8 mouse cellular contexts compared by ENCODE assay signal in the genomic region with DNA sequence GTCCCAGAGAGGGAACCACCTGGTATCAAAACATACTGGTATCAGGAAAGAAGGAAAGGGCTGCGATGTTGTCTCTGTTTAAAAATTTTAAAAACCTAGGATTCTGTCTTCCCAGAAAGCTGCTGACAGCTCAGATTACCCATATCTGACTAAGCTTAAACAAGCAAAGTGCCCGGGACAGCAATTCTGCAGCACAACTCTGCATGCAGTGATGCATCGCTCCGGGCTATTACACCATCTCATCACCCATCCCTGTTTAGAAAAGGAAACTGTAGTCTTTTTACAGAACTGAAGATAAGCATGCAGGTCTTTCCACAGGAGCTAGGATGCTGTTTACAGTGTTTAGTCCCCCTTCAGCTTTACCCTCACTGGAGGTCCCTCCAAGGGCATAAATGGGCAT. TPM values are rescaled to one million over a fixed set of nuclear protein-coding genes. Genes with fewer than 3 reads are reported as not detected.
DNase-seq lines count a peak whose midpoint lies in the region; ATAC-seq lines count a peak whose summit lies in the region.

No protein-coding gene starts in this region.

- WGBS in neural tube, embryonic 11.5 days, result 91% methylated on average over 4 of the region's 4 CpGs
- 86% methylated on average over 4 of the region's 4 CpGs for WGBS in limb, embryonic 13.5 days
- 64% methylated on average over 4 of the region's 4 CpGs for WGBS in stomach, embryonic 15.5 days

- no peaks in the 10 kb centered on the region for H3K27me3 ChIP-seq in neural tube, embryonic 11.5 days (ENCODE audit: control insufficient read depth, insufficient read depth, low read length)
- no peaks in the 10 kb centered on the region for H3K27me3 ChIP-seq in limb, embryonic 13.5 days
- H3K27me3 ChIP-seq in stomach, embryonic 15.5 days (replicated peaks), result no peaks in the 10 kb centered on the region

- no peaks in the 10 kb centered on the region for H3K36me3 ChIP-seq in neural tube, embryonic 11.5 days (ENCODE audit: control insufficient read depth, insufficient read depth, low read length)
- H3K36me3 ChIP-seq in limb, embryonic 13.5 days, result peaks cover 24% of the 10 kb centered on the region
- H3K36me3 ChIP-seq in stomach, embryonic 15.5 days, result no peaks in the 10 kb centered on the region

- peak overlapping the region; percentile 78 for H3K4me2 ChIP-seq in neural tube, embryonic 11.5 days (ENCODE audit: low read depth)
- H3K4me2 ChIP-seq in limb, embryonic 13.5 days (replicated peaks), result peak overlapping the region; percentile 77
- peak overlapping the region; percentile 83 for H3K4me2 ChIP-seq in stomach, embryonic 15.5 days

- DNase-seq in adrenal gland, postnatal 25 days, result peak; percentile 15
- no peak for DNase-seq in adrenal gland, postnatal 4 days (ENCODE audit: low spot score in 2 of 2)
- no peak for DNase-seq in neural tube, embryonic 11.5 days (ENCODE audit: low spot score)
- no peak for DNase-seq in neural tube, embryonic 10.5 days (ENCODE audit: extremely low spot score, low spot score)
- no peak for DNase-seq in right cerebral cortex, postnatal 4 days
- no peak for DNase-seq in adipocyte (ENCODE audit: low spot score)

- H3K4me1 ChIP-seq in neural tube, embryonic 11.5 days (ENCODE audit: control insufficient read depth, insufficient read depth, low read length), result peaks cover 12% of the 10 kb centered on the region
- H3K4me1 ChIP-seq in limb, embryonic 13.5 days, result peaks cover 28% of the 10 kb centered on the region
- peaks cover 15% of the 10 kb centered on the region for H3K4me1 ChIP-seq in stomach, embryonic 15.5 days

- H3K9me3 ChIP-seq in neural tube, embryonic 11.5 days (ENCODE audit: control insufficient read depth, low read length), result no peaks in the 10 kb centered on the region
- no peaks in the 10 kb centered on the region for H3K9me3 ChIP-seq in limb, embryonic 13.5 days
- H3K9me3 ChIP-seq in stomach, embryonic 15.5 days, result no peaks in the 10 kb centered on the region

- ATAC-seq in neural tube, embryonic 11.5 days (ENCODE audit: insufficient read depth, low FRiP score, low TSS enrichment), result no peak
- ATAC-seq in limb, embryonic 13.5 days (ENCODE audit: low FRiP score, low read depth), result no peak
- no peak for ATAC-seq in stomach, embryonic 15.5 days (ENCODE audit: insufficient read depth, low FRiP score, low read depth)

- no peak overlapping the region for H3K9ac ChIP-seq in neural tube, embryonic 11.5 days (ENCODE audit: low read length)
- peak overlapping the region; percentile 92 for H3K9ac ChIP-seq in limb, embryonic 13.5 days
- H3K9ac ChIP-seq in stomach, embryonic 15.5 days, result 0 out of 2 replicates have a peak overlapping the region, but pooled peaks have one; percentile 7

- H3K27ac ChIP-seq in neural tube, embryonic 11.5 days (ENCODE audit: low read depth, low read length), result no peak overlapping the region
- no peak overlapping the region for H3K27ac ChIP-seq in limb, embryonic 13.5 days
- no peak overlapping the region for H3K27ac ChIP-seq in stomach, embryonic 15.5 days

- H3K4me3 ChIP-seq in neural tube, embryonic 11.5 days (ENCODE audit: low read depth, low read length), result no peak overlapping the region
- peak overlapping the region; percentile 97 for H3K4me3 ChIP-seq in limb, embryonic 13.5 days
- H3K4me3 ChIP-seq in stomach, embryonic 15.5 days (replicated peaks), result peak overlapping the region; percentile 68

RNA-seq across cellular contexts. Expression of a gene that starts 1.9 kb away (rescaled TPM):
- total RNA-seq in adrenal gland, postnatal 25 days (2021), result 157 and 177 TPM in 2 replicates
- total RNA-seq in adrenal gland, postnatal 4 days (2021), result 100 to 1,000 TPM; 150 to 153 TPM
- polyA plus RNA-seq in neural tube, embryonic 11.5 days (2014; fragmentation: Nextera tagmentation; extraction: Ambion mirVana), result 47.8 and 57.5 TPM in 2 replicates
- 42.7 and 45.2 TPM in 2 replicates for polyA plus RNA-seq in limb, embryonic 13.5 days (2015; fragmentation: Nextera tagmentation; extraction: Ambion mirVana)
- polyA plus RNA-seq in stomach, embryonic 15.5 days (2015; fragmentation: Nextera tagmentation; extraction: Ambion mirVana), result 29.2 and 31.3 TPM in 2 replicates

RNA-seq across cellular contexts. Expression of a gene that starts 25.6 kb away (rescaled TPM):
- 27.0 and 33.1 TPM in 2 replicates for total RNA-seq in adrenal gland, postnatal 25 days (2021)
- total RNA-seq in adrenal gland, postnatal 4 days (2021), result 10 to 100 TPM; 58.7 to 65.9 TPM
- 203 and 204 TPM in 2 replicates for polyA plus RNA-seq in neural tube, embryonic 11.5 days (2014; fragmentation: Nextera tagmentation; extraction: Ambion mirVana)
- 224 and 236 TPM in 2 replicates for polyA plus RNA-seq in limb, embryonic 13.5 days (2015; fragmentation: Nextera tagmentation; extraction: Ambion mirVana)
- 183 and 204 TPM in 2 replicates for polyA plus RNA-seq in stomach, embryonic 15.5 days (2015; fragmentation: Nextera tagmentation; extraction: Ambion mirVana)

RNA-seq across cellular contexts. Expression of a gene that starts 38.6 kb away (rescaled TPM):
- total RNA-seq in adrenal gland, postnatal 25 days (2021), result 85.2 and 112 TPM in 2 replicates
- 10 to 100 TPM; 73.7 to 76.7 TPM for total RNA-seq in adrenal gland, postnatal 4 days (2021)
- polyA plus RNA-seq in neural tube, embryonic 11.5 days (2014; fragmentation: Nextera tagmentation; extraction: Ambion mirVana), result 38.4 and 57.1 TPM in 2 replicates
- polyA plus RNA-seq in limb, embryonic 13.5 days (2015; fragmentation: Nextera tagmentation; extraction: Ambion mirVana), result 35.5 and 38.2 TPM in 2 replicates
- polyA plus RNA-seq in stomach, embryonic 15.5 days (2015; fragmentation: Nextera tagmentation; extraction: Ambion mirVana), result 77.5 and 79.8 TPM in 2 replicates

RNA-seq across cellular contexts. Expression of a gene that starts 40.0 kb away (rescaled TPM):
- 147 and 189 TPM in 2 replicates for total RNA-seq in adrenal gland, postnatal 25 days (2021)
- total RNA-seq in adrenal gland, postnatal 4 days (2021), result 100 to 1,000 TPM; 135 to 137 TPM
- 75.3 and 81.6 TPM in 2 replicates for polyA plus RNA-seq in neural tube, embryonic 11.5 days (2014; fragmentation: Nextera tagmentation; extraction: Ambion mirVana)
- 80.4 and 83.3 TPM in 2 replicates for polyA plus RNA-seq in limb, embryonic 13.5 days (2015; fragmentation: Nextera tagmentation; extraction: Ambion mirVana)
- polyA plus RNA-seq in stomach, embryonic 15.5 days (2015; fragmentation: Nextera tagmentation; extraction: Ambion mirVana), result 102 and 112 TPM in 2 replicates

RNA-seq across cellular contexts. Expression of a gene that starts 40.0 kb away (rescaled TPM):
- total RNA-seq in adrenal gland, postnatal 25 days (2021), result 54.0 and 69.2 TPM in 2 replicates
- 10 to 100 TPM; 63.5 to 66.9 TPM for total RNA-seq in adrenal gland, postnatal 4 days (2021)
- 28.9 and 29.7 TPM in 2 replicates for polyA plus RNA-seq in neural tube, embryonic 11.5 days (2014; fragmentation: Nextera tagmentation; extraction: Ambion mirVana)
- polyA plus RNA-seq in limb, embryonic 13.5 days (2015; fragmentation: Nextera tagmentation; extraction: Ambion mirVana), result 33.9 and 35.6 TPM in 2 replicates
- 26.3 and 29.3 TPM in 2 replicates for polyA plus RNA-seq in stomach, embryonic 15.5 days (2015; fragmentation: Nextera tagmentation; extraction: Ambion mirVana)
